Mouse (Mus musculus) kidney, postnatal 36 days (tissue): ENCODE measurements around the gene Phldb2.
A peak's percentile ranks its signal among the peaks of the same experiment; 100 is the strongest.

Experiments used
- DNase-seq, 2 experiments: peaks; one replicate each; pipeline ENCODE4 v3.0.0; 2021 to 2022; ENCODE audit warnings: mixed read lengths in 2 of 2

Gene Phldb2

DNA sequence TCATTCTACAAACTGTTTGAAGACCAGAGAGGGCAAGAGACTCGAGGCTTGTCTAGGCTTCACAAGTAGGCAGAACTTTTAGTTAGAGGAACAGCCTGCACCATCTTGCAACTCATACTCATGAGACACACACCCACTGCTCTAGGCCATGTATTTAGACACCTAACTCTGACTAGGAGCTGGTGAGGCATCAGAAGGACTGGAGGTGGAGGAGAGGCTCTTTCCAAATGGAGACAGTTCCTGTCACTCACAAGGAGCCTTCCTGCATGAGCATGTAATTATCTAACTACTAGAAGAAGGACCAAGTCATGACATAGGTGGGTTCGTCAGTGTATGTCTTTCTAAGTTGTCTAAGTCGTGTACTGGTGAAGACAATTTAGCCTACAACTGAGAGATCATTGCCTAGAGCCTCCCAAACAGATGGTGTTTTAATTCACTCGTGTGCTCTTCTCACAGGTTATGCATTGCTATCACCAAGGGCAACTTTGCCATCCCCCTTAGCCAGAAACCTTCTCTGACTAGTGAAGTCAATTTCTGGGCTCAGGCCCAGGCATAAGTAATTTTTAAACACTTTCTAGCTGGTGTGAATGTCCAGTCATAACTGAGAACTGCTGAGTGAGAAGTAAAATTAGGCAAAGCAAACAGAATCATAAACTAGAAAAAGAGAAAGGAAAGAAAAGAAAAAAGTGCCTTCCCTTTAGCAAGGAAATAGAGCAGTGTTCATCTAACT is 62.8 kb downstream of the Phldb2 start:
- peak; percentile 64 to 80 for DNase-seq

DNA sequence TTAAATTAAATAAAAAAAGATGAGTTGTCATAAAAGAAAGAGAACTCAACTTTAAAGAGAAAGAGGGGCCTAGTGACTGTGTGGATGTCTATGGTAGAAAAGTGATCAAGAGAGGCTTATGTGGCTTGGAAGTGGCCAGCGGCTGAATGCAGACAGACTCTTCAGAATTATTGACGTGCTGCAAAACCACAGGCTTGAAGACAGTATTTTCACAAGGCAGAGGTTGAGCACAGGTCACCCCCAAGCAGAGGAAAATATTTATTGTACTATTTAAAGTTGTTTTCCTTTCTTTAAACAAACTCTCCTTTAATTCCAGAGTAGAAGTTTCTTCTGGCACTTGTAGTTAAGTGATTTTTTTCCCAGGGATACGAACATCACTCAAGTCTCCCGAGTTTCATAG is 63.8 kb downstream of the Phldb2 start:
- peak in 1 of 2 experiments; percentile 30 for DNase-seq

DNA sequence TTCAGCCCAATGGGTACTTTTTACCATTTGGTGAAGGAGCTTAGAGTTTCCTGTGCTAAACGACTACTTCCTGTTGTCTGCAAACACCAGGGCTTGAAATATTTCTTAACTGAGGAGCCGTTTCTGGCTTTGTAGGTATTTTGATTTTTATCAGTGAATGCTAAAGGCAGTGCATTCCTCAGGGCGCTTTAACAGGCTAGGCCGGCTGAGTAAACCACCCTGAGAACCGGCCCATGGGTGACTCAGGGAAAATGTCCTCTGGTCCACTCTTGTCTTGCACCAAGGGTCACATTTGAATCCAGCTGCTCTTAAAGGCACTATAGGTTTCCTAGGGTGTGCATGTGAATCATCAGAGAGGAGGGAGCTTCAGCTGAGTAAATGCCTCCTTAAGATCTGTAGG is 66.8 kb downstream of the Phldb2 start:
- peak; percentile 41 to 52 for DNase-seq

DNA sequence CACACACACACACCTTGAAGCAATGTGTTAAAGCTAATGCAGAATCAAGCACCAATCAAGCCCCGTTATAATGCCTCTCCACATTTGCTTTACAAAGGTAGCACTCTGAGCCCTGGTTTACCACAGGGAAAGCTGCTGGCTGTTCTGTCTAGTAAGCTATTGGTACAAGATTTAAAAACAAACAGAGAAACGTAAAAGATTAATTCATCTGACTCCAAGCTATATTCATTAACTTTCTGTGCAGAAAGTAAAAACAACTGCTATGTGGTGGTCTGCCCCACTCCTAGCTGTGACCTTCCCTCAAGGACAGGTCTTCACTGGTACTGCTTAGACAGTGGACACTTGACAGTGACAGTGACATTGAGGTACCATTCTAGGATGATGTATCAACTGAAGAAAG is 69.2 kb downstream of the Phldb2 start:
- peak; percentile 48 to 66 for DNase-seq

DNA sequence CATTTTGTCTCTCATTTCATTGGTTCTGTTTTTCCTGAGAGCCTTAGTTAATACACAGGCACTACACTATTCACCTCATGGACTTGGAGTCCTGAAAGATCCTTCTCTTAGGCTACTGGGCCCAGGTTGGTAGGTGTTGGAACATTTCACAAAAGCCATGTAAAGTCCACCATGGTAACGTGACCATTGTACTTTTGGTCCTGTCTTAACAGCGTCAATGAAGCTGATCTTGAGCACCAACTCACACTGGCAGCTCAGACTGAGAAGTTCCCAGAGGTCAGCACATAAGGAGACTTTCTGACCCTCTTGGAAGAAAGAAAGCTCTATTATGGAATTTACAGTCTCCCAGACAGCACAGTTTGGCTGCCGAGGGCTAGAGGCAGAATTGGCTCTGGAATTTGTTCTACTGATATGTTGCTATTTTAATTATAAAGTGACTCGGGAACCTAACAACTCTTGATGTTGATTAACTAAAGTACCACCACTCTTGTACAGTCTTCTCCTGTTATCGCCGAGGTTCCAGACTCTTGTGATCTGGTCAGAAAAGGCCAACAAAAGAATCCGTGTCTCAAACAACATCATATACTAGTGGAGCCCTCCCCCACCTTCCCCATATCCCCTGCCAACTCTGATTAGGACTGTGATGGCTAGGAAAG is 72.1 kb downstream of the Phldb2 start:
- peak; percentile 41 to 47 for DNase-seq

DNA sequence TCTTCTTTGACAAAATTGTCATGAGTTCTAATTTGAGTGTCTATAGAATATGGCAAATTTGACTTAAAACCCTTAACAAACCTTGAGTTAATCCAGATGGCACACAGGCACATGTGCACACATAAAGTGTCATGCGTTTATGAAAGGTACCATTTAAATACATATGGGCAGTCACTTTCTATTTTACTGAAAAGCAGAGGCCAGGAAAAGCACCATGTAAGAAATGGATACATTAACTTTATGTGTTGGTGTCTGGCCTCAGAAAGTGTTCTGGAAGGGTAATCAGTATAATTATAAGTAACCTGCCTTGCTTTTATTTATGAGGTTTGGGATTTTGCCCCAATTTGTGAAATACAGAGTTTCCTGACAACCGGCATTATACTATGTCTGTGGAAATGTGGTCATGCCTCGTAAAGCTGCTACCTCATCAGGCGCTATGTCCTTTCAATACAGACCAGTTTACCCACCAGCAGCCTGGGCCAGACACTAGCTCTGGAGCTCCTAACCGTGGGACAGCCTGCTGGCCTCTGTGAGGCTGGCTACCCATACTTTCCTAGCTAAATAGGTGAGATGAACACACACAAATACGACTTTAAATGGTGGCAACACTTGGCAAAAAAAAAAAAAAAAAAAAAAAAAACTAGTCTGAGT is 73.2 kb downstream of the Phldb2 start:
- no peak for DNase-seq

DNA sequence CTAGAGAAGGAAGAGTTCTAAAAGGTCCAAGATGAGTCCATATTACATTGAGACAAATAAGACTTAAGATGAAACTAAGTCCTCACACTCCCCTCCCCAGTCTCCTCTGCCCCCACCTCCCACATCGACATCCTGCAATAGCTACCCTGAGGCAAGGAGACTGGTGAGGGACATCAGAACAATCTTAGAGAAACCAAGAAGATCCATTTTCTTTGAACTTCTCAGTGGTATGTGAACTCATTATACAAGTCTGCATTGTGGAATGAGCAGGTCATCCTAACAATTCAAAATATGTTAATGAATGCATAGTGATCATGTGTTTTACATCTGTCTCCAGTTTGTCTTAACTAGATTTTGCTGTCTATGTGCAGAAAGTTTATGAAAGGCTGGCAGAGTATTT is 75.7 kb downstream of the Phldb2 start:
- no peak for DNase-seq

DNA sequence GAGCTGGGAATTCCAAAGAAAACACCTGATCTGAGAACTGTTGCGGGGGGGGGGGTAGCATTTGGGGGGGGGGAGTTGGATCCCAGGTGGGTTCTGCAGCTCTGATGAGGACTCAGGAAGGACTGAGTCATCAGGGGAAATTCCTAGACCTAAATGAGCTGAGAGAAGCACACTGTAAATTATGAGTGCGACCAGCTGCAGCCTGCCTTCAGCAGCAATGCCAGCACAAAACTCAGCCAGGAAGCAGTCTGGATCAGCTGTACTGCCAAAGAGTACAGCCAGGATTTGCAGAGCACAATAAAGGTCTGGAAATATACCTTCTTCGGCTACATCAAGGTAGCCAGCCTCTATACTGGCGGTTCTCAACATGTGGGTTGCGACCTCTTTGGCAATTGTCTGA is 76.2 kb downstream of the Phldb2 start:
- peak; percentile 40 to 43 for DNase-seq

DNA sequence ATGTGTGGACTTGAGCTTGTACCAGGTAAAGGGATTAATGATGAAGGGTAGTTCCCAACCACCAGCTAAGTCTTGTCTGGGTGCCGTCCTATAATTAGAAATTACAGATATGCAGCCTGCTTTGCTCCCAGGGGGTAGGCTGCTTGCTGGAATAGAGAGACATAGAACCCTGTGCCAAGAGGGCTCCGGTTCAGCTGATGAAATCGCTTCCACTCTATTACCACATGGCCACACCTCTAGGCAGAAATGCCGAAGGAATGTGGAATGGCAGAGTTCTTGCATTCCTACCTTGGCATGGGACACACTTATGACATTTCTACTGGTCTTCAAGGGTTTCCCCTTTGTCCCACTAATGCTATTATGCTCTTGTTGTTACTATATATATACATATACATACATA is 80.0 kb downstream of the Phldb2 start:
- peak; percentile 35 to 51 for DNase-seq

DNA sequence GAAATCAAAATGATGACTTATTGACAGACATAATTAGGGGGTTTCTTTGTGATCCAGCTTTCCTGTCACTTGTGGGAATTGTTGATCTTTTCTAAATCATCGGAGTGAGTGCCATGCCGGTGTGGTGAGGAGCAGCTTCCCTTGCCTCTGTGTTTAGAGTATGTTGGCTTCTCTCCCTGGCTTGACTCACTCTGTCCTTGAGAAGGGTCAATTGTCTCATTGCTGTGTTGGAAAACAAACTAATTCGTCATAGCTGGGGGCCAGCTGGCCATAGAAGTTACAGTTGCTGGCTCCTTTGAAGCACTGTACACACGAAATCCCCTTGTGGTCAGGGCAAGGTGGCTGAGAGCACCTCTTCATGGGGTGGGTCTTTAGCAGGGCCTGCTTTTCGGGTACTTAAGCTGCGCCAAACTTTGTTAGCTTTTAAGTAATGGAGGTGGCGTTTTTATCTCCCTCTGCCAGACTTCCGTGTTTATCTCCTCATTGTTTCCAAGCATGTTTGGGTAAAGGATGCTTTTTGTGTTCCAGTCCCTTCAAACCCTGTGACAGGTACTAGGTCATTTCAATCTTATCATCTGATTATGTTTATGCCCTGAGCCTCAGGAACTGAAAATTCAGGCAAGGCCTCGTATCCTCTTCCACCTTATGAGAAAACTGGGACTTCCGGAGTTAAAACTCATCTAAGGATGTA is 82.0 kb downstream of the Phldb2 start:
- DNase-seq, result peak; percentile 36 to 49

DNA sequence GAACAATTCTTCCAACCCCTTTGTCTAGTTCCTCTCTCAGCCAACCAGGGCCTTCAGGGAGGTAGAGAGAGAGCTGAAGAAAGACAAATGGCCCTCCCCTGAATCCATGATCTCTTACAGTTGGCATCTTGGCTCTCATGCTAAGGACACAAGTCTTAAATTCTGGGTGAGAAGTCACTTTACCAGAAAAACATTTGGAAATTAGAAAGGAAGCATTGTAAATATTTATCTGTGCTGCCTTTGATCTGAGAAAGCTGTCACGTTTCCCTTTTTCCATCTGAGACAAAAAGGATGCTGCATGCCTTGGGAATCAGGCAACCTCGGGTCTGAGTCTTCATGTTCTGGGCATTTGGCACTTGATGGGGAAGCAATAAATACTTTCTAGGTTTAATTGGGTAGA is 82.7 kb downstream of the Phldb2 start:
- DNase-seq, result no peak

DNA sequence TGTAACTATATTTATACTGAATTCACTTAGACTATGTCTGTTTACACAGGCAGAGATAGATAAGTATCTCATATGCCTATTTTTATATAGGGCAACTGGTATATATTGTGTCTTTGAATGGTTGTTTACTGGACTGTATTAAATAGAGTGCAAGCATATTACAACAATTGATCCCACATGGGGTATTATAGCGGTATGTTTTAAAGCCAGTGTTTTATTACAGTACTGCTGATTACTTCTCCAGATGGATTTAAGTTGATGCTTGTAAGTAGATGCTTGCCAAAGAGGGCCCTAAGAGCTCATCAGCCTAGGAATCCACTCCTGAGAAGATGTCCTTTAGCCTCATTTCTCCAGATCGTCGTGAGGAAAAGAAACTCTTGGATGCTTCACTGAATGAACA is 84.4 kb downstream of the Phldb2 start:
- no peak for DNase-seq

DNA sequence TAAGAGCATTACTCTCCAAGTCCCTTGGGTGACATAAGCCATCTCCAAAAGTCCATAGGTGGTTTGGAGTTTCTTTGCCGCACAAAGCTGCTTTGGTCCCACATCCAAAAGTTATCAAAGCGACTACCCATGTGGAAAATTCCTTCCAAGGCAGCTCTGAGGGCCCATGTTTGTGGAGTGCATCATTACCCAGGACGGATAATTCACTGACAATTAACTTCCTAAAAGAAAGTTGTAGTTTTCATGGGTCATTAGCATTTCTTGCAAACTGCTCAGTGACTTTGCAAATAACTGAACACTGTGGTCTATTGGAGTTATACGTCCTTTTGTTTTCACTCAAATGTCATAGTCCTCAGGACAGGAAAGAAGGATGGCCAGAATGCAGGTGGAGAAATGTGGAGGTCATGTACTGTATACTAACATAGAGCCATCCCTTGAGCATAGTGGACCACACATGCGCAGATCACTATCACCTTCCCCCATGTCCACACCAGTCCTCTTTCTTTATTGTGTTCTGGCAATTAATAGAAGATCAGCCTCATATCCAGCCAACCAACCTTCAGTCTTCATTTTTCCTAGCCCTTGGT is 96.0 kb downstream of the Phldb2 start:
- DNase-seq, result no peak

DNA sequence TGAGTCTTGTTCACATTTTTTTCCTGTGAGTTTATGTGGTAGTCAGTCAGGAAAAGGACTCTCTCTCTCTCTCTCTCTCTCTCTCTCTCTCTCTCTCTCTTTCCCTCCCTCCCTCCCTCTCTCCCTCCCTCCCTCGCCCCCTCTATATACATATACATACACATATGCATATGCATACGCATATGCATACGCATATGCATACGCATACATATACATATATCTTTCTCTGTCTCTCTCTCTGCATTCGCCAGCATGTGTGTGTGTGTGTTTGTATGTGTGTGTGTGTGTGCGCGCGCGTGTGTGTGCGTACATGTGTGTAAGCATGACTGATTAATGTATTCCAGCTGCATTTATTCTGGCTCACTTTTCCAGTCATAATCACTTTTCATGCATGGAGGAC is 98.9 kb downstream of the Phldb2 start:
- no peak for DNase-seq

DNA sequence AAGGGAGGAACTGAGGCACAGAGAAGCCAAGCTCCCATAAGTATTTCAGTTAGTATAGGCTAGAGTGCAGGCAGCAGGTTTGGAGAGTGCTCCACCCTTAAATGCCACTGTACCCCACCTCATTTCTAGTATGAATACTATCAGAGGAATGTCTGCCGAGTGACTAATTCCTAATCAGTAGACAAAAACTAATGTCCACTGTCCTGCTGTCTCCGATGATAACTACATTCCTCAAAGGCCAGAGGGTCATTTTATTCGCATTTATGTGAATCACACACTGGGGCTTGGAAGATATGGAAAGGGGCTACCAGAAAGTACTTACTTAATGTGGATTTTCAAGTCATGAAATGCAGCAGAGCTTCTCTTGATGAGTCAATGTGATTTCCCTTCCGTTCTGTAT is 104.4 kb downstream of the Phldb2 start:
- DNase-seq, result no peak

DNA sequence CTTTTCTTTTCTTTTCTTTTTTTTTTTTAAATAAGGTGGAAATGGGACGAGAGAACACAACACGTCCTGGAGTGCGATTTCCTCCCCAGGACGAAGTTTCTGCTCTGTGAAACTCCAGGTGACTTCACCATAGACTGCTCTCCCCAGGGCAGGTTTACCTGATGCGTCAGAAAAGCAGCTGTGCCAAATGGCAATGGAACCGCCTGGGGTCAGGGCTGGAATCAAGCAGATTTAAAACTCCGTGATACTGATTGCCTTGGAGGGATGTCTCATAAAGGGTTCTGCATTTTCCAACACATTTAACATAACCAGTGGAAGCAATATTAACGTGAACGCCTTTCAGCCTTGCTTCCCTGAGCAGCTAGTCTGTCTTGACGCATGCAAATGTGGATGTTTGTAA is 108.5 kb downstream of the Phldb2 start:
- DNase-seq, result peak; percentile 41 to 56

DNA sequence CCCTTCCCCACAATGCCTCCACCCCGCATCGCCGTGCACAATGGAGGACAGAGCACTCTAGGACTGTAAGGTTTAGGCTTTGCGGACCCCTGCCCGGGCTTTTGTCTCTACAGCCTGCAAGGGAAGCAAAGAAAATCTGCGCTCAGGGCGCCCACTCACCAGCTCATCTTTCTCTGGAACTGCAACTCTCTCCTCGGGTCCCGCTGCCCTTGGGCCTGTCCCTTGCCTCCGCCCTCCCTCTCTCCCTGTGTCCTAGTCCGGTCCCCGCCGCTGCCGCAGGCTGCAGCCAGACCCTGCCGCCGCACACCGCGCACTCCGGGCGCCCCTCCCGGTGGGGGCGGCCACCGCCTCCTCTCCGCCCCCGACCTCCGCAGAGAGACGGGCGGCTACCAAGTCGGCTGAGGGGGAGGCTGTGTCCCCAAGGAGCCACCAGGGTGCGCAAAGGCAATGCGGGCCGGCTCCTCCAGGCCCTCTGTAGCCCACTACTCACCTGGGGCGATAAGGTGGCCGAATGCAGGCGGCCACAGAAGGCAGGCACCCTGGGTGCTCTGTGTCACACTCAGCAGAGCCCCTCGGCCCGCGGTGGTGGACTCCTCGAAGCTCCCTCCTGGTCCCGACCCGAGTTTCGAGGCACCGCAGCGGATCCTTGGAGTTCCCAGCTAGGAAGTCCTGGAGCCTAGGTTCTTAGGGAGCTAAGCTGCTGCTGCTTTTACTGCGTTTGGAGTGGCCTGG is 109.2 kb downstream of the Phldb2 start:
- peak; percentile 90 to 93 for DNase-seq

DNA sequence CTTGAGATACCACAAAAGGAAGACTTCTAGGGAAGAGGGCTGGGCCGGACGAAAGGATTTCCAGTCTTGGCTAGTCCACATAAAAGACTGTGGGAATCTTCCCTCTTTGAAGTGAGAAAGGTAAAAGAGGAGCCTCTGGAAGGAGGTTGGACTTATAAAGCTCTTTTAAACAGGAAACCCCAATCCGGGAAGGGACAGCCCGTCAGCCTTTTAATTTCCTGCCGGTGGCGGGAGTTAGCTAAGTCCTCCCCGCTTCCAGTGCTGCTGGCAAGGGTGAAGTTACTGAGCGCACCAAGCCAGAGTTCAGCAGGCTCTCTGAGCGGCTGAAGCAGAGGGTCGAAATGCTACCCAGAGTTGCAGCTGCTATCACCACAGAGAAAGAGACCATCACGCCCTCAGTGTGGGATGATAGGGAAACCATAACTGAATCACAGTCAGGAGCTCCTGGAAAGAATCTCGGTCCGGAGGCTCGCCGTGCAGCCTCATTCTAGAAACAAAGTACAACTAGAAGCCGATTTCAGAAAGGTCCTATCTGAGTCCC is 110.0 kb downstream of the Phldb2 start:
- peak; percentile 65 to 67 for DNase-seq

DNA sequence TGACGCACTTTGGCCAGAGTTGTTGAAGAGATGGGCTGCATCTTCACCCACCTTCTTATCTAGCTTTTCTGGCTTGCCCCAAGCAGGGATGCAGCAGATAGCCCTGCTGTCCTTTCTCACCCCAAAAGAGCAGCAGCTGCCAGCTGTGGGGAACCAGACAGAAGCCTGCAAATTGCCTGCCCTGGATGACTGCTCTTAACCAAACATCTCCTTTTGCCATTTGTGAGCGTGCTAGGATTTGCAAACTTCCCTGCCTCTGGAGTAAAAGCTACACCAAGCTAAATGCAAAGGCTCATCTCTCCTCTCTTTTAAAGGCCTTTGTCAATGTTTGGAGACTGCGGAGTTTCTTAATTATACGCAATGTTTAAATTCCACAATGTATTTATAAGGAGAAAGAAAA is 111.0 kb downstream of the Phldb2 start:
- DNase-seq, result peak in 1 of 2 experiments; percentile 35

DNA sequence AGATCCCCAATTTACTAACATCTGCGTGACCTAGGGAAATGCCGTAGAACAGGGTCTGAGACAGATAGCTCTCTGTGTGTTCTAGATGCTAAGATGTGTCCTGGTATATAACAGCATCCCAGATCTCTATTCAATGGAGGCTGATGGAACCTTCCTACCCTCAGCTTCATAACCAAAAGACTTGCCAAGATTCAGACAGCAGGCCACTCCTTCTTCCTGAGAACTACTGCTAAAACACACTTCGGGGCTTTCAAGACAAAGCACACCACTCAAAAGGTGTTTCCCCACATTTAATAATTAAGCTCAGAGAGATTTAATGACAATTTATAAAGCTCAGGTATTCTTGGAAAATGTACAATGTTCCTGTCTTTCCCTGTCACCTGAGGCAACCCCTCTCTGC is 111.6 kb downstream of the Phldb2 start:
- DNase-seq, result no peak

DNA sequence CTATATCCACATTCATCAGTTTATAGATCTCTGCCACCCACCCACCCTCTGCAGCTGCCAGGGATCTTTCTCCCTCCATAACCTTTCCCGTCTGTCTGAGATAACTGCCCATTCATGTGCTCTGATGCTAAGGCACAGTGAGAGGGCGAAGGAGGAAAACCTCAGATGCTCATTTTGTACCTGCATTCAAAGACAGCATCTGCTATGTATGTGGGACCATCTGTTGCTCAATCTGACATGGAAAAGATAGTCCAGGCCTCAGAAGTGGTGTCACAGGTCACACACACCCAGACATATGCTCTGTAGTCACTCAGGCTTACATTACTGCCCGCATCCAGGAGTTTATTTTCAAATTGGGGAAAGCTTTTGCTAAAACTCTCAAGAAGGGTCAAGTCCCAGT is 112.4 kb downstream of the Phldb2 start:
- no peak for DNase-seq
